Mouse (Mus musculus) liver, adult 2 months (tissue): Measurements from ENCODE around the gene Itpr2.

ENCODE experiments used
- CTCF ChIP-seq: fragments of 200-500 bp; IDR thresholded peaks from 2 replicates; pipeline ENCODE4 v1.5.1; 2011; ENCODE audit warnings: low read depth, low read length, control low read depth
- POLR2A ChIP-seq: fragments of 200-500 bp; IDR thresholded peaks from 2 replicates; pipeline ENCODE4 v1.6.1; 2011; ENCODE audit warnings: low read length, control low read depth; ENCODE audit not compliant: insufficient read depth; ENCODE audit errors: extremely low read depth

- TF ChIP-seq POLR2A (no peak), CTCF (no peak)
Observed at GRCm38 (mm10) chr6:146220071-146220470, 282.0 kb downstream of the Itpr2 start.
